Mouse (Mus musculus) bone marrow macrophage, adult 2 months (primary cell): ENCODE data around the gene Ppan. TPM values are rescaled to one million over a fixed set of nuclear protein-coding genes. Genes with fewer than 3 reads are reported as not detected.

Experiments
- H3K27ac ChIP-seq: 2 replicates; pipeline ENCODE4 v1.5.1; 2012; ENCODE audit warnings: low read depth, low read length; ENCODE audit not compliant: insufficient read depth
- H3K4me1 ChIP-seq: 2 replicates; pipeline ENCODE4 v1.6.1; 2012; ENCODE audit warnings: low read length; ENCODE audit not compliant: control insufficient read depth, insufficient read depth
- H3K4me3 ChIP-seq: 2 replicates; pipeline ENCODE4 v1.5.1; 2012; ENCODE audit warnings: mild to moderate bottlenecking, low read length, moderate library complexity; ENCODE audit not compliant: insufficient read depth
- CTCF ChIP-seq: IDR thresholded peaks from 2 replicates; pipeline ENCODE4 v1.5.1; 2012; ENCODE audit warnings: low read depth, mild to moderate bottlenecking, low read length, moderate library complexity
- POLR2A ChIP-seq: IDR thresholded peaks from 2 replicates; pipeline ENCODE4 v1.6.1; 2012; ENCODE audit warnings: mild to moderate bottlenecking, low read depth, low read length, borderline replicate concordance
- polyA plus RNA-seq: library from polyadenylated mRNA; stranded (reverse); fragments of >200 nt; gene quantifications from 2 replicates; pipeline ENCODE4 v1.2.4, GENCODE M21; 2012; ENCODE audit not compliant: missing spikeins, insufficient read depth, insufficient read length

The Ppan gene
- polyA plus RNA-seq, 1 experiment, result 9.2 TPM

- Histone ChIP-seq H3K4me1 (peaks cover 5% of the 10 kb centered on the region), H3K27ac (peak overlapping the region; percentile 67), H3K4me3 (peak overlapping the region; percentile 60)
- TF ChIP-seq POLR2A (no peak), CTCF (no peak)
Observed at GRCm38 (mm10) chr9:20878710-20879065, 9.3 kb upstream of the Ppan start.

GRCm38 (mm10) chr9:20879097-20879792, 8.7 kb upstream of the Ppan start, which contains the start of gene Angptl6:
Gene Angptl6, minus strand, starts transcription at chr9:20879727.
- peak within 1 kb of the TSS; percentile 60 for H3K4me3 ChIP-seq
- no peak for TF ChIP-seq CTCF
- no peak for TF ChIP-seq POLR2A
- H3K4me1 ChIP-seq, result peaks cover 5% of the 10 kb centered on the region
- peak within 1 kb of the TSS; percentile 67 for H3K27ac ChIP-seq

- Histone ChIP-seq H3K4me3 (no peak overlapping the region), H3K4me1 (peaks cover 20% of the 10 kb centered on the region), H3K27ac (peak overlapping the region; percentile 13; the same call in 1 of the 2 replicates)
- no peak for TF ChIP-seq CTCF
- no peak for TF ChIP-seq POLR2A
Observed at GRCm38 (mm10) chr9:20886563-20886962, 1.4 kb upstream of the Ppan start.

- Histone ChIP-seq H3K4me1 (peaks cover 20% of the 10 kb centered on the region), H3K27ac (0 out of 2 replicates have a peak overlapping the region, but pooled peaks have one; percentile 36), H3K4me3 (no peak overlapping the region)
- TF ChIP-seq POLR2A, result no peak
- no peak for TF ChIP-seq CTCF
Observed at GRCm38 (mm10) chr9:20887191-20887590, 784 bp upstream of the Ppan start.

GRCm38 (mm10) chr9:20888386-20888765, 401 bp downstream of the Ppan start:
- Histone ChIP-seq H3K27ac (peak overlapping the region; percentile 80), H3K4me3 (peak overlapping the region; percentile 96)
- TF ChIP-seq CTCF (no peak), POLR2A (no peak)

GRCm38 (mm10) chr9:20889185-20890141, 1.5 kb downstream of the Ppan start:
- H3K4me1 ChIP-seq, result peaks cover 20% of the 10 kb centered on the region
- H3K27ac ChIP-seq, result peak overlapping the region; percentile 27
- peak overlapping the region; percentile 55 for H3K4me3 ChIP-seq
- TF ChIP-seq POLR2A (no peak), CTCF (no peak)

More at GRCm38 (mm10) chr9:20888386-20888765, 401 bp downstream of the Ppan start:
- peaks cover 20% of the 10 kb centered on the region for H3K4me1 ChIP-seq

GRCm38 (mm10) chr9:20890411-20890810, 2.4 kb downstream of the Ppan start:
- Histone ChIP-seq H3K4me3 (no peak overlapping the region), H3K27ac (no peak overlapping the region), H3K4me1 (peaks cover 20% of the 10 kb centered on the region)
- no peak for TF ChIP-seq CTCF
- TF ChIP-seq POLR2A, result no peak

- H3K27ac ChIP-seq, result no peak overlapping the region
- TF ChIP-seq CTCF, result no peak
- TF ChIP-seq POLR2A, result no peak
- H3K4me3 ChIP-seq, result no peak overlapping the region
- peaks cover 13% of the 10 kb centered on the region for H3K4me1 ChIP-seq
Observed at GRCm38 (mm10) chr9:20891339-20892103, 3.5 kb downstream of the Ppan start.

GRCm38 (mm10) chr9:20892104-20892653, 4.2 kb downstream of the Ppan start:
- H3K4me1 ChIP-seq, result peaks cover 13% of the 10 kb centered on the region
- no peak overlapping the region for H3K27ac ChIP-seq
- no peak for TF ChIP-seq POLR2A
- no peak for TF ChIP-seq CTCF
- no peak overlapping the region for H3K4me3 ChIP-seq
